Mouse (Mus musculus) hindbrain, embryonic 14.5 days (tissue): Measurements from ENCODE around the gene Gpr153. TPM values are rescaled to one million over a fixed set of nuclear protein-coding genes. Genes with fewer than 3 reads are reported as not detected.
A peak's percentile ranks its signal among the peaks of the same experiment; 100 is the strongest.

Experiments used
- ATAC-seq: fragments of 200-750 bp; cut with Nextera tagmentation; 2 replicates; pipeline ENCODE4 v1.8.0; 2017; ENCODE audit warnings: moderate number of reproducible peaks, mild to moderate bottlenecking, moderate TSS enrichment, moderate library complexity; ENCODE audit not compliant: low FRiP score
- DNase-seq: peaks from one replicate; pipeline ENCODE4 v3.0.0-alpha.2; 2015; ENCODE audit warnings: low spot score
- H3K27ac ChIP-seq: fragments of 300-500 bp; sonication (generic); 2 replicates; pipeline ENCODE4 v1.5.1; 2014; ENCODE audit warnings: mild to moderate bottlenecking, moderate library complexity
- H3K27me3 ChIP-seq: fragments of 300-500 bp; sonication (generic); 2 replicates; pipeline ENCODE4 v1.6.1; 2014; ENCODE audit warnings: mild to moderate bottlenecking, low read length, mixed read lengths; ENCODE audit not compliant: control insufficient read depth, insufficient read depth
- H3K36me3 ChIP-seq: fragments of 300-500 bp; sonication (generic); replicated peaks from 2 replicates; pipeline ENCODE4 v1.6.1; 2014; ENCODE audit not compliant: control insufficient read depth, insufficient read depth
- H3K4me1 ChIP-seq: fragments of 300-500 bp; sonication (generic); replicated peaks from 2 replicates; pipeline ENCODE4 v1.6.1; 2014; ENCODE audit warnings: antibody characterized with exemption, low read length, mixed read lengths; ENCODE audit not compliant: control insufficient read depth, insufficient read depth
- H3K4me2 ChIP-seq: fragments of 300-500 bp; sonication (generic); replicated peaks from 2 replicates; pipeline ENCODE4 v1.6.1; 2014; ENCODE audit warnings: mild to moderate bottlenecking, moderate library complexity
- H3K4me3 ChIP-seq: fragments of 300-500 bp; sonication (generic); replicated peaks from 2 replicates; pipeline ENCODE4 v1.5.1; 2014; ENCODE audit warnings: mild to moderate bottlenecking, low read length
- H3K9ac ChIP-seq: fragments of 300-500 bp; sonication (generic); 2 replicates; pipeline ENCODE4 v1.6.1; 2014
- H3K9me3 ChIP-seq: fragments of 300-500 bp; sonication (generic); 2 replicates; pipeline ENCODE4 v1.6.1; 2016; ENCODE audit warnings: low read length; ENCODE audit not compliant: control insufficient read depth
- WGBS: fragments of 180-500 bp; shearing (Covaris S2); extraction: QIAGEN DNeasy Blood & Tissue Kit; methylation state at CpG from one replicate; pipeline ENCODE4 v1.1.7; 2014; 5-methylcytosine and 5-hydroxymethylcytosine counted together
- polyA plus RNA-seq: library from polyadenylated mRNA; unstranded; fragments of >200 nt; fragmentation: Nextera tagmentation; extraction: Ambion mirVana; gene quantifications from 2 replicates; pipeline ENCODE4 v1.2.1, GENCODE M21; 2014

Gpr153 gene
- polyA plus RNA-seq, 1 experiment from 2014 or later: 23.1 TPM

DNA sequence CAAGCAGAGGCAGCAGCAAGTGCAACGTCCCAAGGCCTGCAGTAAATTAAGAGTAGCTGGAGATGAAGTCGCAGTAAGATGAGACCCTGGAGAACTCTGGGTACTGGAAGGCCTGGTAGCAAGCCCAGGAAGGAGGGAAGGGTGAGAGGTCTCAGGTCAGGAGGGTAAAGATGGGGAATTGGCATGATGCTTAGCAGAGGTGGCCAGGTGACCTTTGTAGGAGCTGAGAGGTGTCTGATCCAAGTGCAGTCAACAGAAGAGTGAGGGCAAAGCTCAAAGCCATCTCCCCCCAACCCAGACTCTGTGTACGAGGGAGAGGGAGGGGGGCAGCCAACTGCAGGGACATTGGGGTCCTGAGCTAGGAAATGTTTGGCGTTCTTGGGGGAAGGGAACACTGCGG, 47.4 kb downstream of the Gpr153 start:
- Histone ChIP-seq H3K27me3 (peaks cover 20% of the 10 kb centered on the region), H3K9me3 (no peaks in the 10 kb centered on the region), H3K4me2 (no peak overlapping the region), H3K36me3 (no peaks in the 10 kb centered on the region), H3K4me1 (peaks cover 2% of the 10 kb centered on the region), H3K4me3 (no peak overlapping the region), H3K9ac (no peak overlapping the region), H3K27ac (no peak overlapping the region)
- ATAC-seq (no peak), DNase-seq (no peak)
- 55% methylated on average over 5 of the region's 5 CpGs for WGBS

GRCm38 (mm10) chr4:152324641-152325562, 50.9 kb downstream of the Gpr153 start:
- Histone ChIP-seq H3K27me3 (no peaks in the 10 kb centered on the region), H3K9me3 (no peaks in the 10 kb centered on the region), H3K36me3 (peaks cover 20% of the 10 kb centered on the region), H3K4me2 (peak overlapping the region; percentile 88), H3K4me3 (peak overlapping the region; percentile 97), H3K9ac (no peak overlapping the region), H3K4me1 (peaks cover 12% of the 10 kb centered on the region), H3K27ac (no peak overlapping the region)
- 57% methylated on average over 16 of the region's 16 CpGs for WGBS
- DNase-seq (no peak), ATAC-seq (no peak; the same call in 1 of the 2 replicates)

DNA sequence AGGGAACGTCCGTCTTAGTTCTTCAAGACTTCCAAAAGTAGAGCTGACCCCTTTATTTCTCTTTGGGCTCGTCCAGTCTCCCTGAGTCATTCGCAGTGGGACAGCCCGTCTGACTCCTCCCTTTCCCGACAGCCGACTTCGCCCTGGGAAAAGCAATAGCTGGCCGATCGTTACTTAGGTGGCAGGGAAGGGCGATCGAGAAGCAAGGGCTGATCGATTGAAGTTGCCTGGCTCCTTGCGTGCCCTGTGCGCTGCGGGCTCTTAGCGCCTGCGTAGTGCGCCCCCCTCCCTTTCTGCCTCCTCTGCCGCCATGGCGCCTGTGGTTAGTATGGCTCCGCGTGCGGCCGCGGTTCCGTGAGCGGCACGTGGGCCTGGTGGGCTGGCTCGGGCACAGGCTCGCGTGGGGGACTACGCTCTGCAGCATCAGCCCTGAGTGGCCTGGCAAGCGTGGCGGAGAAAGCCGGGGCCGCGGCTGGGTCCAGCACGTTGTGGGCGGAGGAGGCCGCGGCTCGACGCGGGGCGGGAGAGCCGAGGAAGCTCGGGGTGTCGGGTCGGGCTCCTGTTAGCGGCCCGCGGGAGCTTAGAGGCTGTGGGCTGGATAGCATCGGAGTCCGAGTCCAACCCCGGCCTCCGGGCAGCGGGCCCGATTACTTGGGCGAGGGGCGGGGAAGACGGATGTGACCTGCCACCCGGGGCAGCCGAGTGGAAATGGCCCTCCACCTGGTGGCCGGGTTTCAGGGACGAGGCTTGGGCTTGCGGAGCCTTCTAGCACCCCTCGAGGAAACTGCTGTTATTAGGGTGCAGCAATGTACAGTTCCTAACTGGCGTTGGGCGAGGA, 51.8 kb downstream of the Gpr153 start, which contains the start of gene Rpl22:
TSS of gene Rpl22 (plus strand) at position 169 of the 838 bp plus-strand sequence.
- Histone ChIP-seq H3K9me3 (no peaks in the 10 kb centered on the region), H3K4me3 (peak within 1 kb of the TSS; percentile 97), H3K4me2 (peak within 1 kb of the TSS; percentile 88), H3K27me3 (no peaks in the 10 kb centered on the region), H3K4me1 (peaks cover 12% of the 10 kb centered on the region), H3K9ac (peak within 1 kb of the TSS; percentile 95), H3K36me3 (peaks cover 29% of the 10 kb centered on the region), H3K27ac (peak within 1 kb of the TSS; percentile 76)
- ATAC-seq (peak; percentile 96), DNase-seq (peak; percentile 93)
- under 1% methylated on average over 70 of the region's 70 CpGs for WGBS

- Histone ChIP-seq H3K9ac (peak overlapping the region; percentile 95), H3K4me3 (peak overlapping the region; percentile 97), H3K4me1 (peaks cover 12% of the 10 kb centered on the region), H3K36me3 (peaks cover 36% of the 10 kb centered on the region), H3K4me2 (peak overlapping the region; percentile 88), H3K27ac (no peak overlapping the region), H3K9me3 (no peaks in the 10 kb centered on the region), H3K27me3 (no peaks in the 10 kb centered on the region)
- DNase-seq: no peak
- ATAC-seq: no peak
- WGBS: 3% methylated on average over 11 of the region's 11 CpGs
Observed at GRCm38 (mm10) chr4:152326543-152326942, 52.5 kb downstream of the Gpr153 start.

DNA sequence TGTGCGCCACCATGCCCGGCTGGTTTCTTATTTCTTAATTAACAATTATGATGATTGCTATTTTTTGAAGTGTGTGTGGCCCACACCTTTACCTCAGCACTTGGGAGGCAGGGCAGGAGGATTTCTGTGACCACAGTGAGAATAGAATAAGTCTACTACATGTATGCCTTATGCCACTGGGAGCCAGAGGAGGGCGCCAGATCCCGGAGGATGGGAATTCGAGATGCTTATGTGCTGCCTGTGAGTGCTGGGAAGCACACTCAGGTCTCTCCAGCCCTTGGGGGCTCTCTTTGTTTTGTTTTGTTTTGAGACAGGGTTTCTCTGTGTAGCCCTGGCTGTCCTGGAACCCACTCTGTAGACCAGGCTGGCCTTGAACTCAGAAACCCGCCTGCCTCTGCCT, 54.7 kb downstream of the Gpr153 start:
- WGBS: 78% methylated on average over 6 of the region's 6 CpGs
- no peak overlapping the region for H3K4me3 ChIP-seq
- no peak overlapping the region for H3K9ac ChIP-seq
- peaks cover 58% of the 10 kb centered on the region for H3K36me3 ChIP-seq
- no peaks in the 10 kb centered on the region for H3K9me3 ChIP-seq
- H3K4me2 ChIP-seq: no peak overlapping the region
- H3K27ac ChIP-seq: no peak overlapping the region
- ATAC-seq (no peak), DNase-seq (no peak)
- peaks cover 12% of the 10 kb centered on the region for H3K4me1 ChIP-seq
- no peaks in the 10 kb centered on the region for H3K27me3 ChIP-seq

DNA sequence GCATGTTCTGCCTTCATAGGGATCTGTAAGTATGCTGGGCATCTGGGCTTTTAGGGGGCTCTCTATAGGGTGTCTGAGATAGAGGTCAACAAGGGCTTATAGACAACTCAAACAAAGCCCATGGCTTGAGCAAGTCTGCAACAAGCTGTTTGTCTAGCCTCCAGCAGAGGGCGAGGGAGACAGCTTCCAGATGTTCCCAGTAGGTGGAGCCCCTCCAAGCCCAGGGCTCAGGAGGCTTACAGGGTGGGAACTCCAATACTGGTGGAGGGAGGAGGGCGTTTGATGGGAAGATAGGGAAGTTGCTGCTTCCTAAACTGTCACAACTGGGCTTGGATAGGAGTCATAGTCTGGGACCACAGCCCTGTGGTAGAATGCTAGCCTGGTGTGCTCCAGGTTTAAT, 58.9 kb downstream of the Gpr153 start:
- Histone ChIP-seq H3K9ac (no peak overlapping the region), H3K27me3 (no peaks in the 10 kb centered on the region), H3K4me2 (no peak overlapping the region), H3K4me3 (no peak overlapping the region), H3K4me1 (no peaks in the 10 kb centered on the region), H3K9me3 (no peaks in the 10 kb centered on the region), H3K36me3 (peaks cover 71% of the 10 kb centered on the region), H3K27ac (no peak overlapping the region)
- DNase-seq (peak; percentile 79), ATAC-seq (peak; percentile 68)
- WGBS: 30% methylated on average over 2 of the region's 2 CpGs

DNA sequence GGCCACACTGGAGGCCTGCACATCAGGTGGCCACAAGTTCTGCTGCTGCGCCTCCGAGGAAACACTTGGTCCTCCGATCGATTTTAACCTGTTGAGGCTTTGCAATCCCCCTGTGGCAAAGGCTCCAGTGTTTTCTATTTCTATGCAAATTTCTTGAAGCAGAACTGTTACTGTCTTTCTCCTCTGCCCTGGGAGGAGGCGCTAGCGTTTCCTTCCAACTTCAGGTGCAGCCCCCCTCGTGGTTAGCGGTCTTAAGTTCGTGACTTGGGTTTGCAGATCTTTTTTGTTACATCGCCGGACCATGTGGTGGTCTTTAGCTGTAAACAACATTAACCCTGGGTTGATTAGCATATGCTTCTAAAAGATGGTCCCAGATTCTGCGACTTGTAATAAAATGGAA, 59.6 kb downstream of the Gpr153 start:
- H3K4me3 ChIP-seq: no peak overlapping the region
- no peaks in the 10 kb centered on the region for H3K27me3 ChIP-seq
- ATAC-seq: no peak
- no peak for DNase-seq
- no peaks in the 10 kb centered on the region; the same call in 1 of the 2 replicates for H3K4me1 ChIP-seq
- no peaks in the 10 kb centered on the region for H3K9me3 ChIP-seq
- H3K9ac ChIP-seq: no peak overlapping the region
- WGBS: 94% methylated on average over 12 of the region's 12 CpGs
- peaks cover 66% of the 10 kb centered on the region for H3K36me3 ChIP-seq
- no peak overlapping the region for H3K4me2 ChIP-seq
- no peak overlapping the region for H3K27ac ChIP-seq
